Mouse (Mus musculus): ENCODE results near the gene Ahnak. TPM values are rescaled to one million over a fixed set of nuclear protein-coding genes. Genes with fewer than 3 reads are reported as not detected.

Gene Ahnak
- polyA plus RNA-seq, 1 experiment from 2014 or later: 22.2 TPM

DNA sequence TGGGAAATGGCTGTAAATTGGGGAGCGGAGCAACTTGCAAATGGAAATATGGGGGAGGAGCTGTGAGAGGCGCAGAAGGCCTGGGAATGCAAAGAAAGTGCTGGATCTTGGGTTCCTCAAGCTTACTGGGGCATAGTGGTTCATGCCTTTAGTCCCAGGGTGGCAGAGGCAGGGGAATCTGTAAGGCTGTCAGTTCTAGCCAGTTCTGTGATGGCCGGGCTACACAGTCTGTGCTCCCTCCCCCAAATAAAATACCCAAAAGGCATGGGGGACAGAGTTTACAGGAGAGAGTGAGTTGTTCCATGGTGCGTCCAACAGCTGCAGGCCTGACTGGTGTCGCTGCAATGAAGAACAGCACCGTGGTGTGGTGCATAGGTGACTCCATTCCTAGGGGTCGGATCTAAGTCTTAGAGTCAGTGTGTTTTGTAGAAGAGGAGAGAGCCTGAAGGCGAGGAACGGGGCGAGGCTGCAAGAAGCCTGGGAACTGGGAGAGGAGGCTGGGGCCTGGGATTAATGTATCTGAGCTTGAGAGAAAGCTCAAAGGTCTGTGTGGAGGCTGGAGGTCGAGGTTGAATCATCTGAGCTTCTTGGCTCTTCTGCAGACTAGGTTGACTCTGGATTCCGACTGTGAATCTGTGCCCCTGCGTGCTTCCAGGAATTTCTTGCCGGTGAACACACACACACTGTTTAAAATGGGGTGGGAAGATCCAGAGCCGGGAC lies 578 bp upstream of the Ahnak start:
- 22% methylated on average over 15 of the region's 15 CpGs for WGBS
- peak overlapping the region; percentile 93 for H3K27ac ChIP-seq (ENCODE audit: low read depth)
- ATAC-seq (replicated peaks; ENCODE audit: low FRiP score, low TSS enrichment, low read depth) (no peak), DNase-seq (ENCODE audit: low spot score) (no peak)
- no peaks in the 10 kb centered on the region for H3K9me3 ChIP-seq (ENCODE audit: control insufficient read depth, low read length)
- H3K4me3 ChIP-seq (ENCODE audit: low read depth, low read length): peak overlapping the region; percentile 75
- peaks cover 61% of the 10 kb centered on the region for H3K4me1 ChIP-seq (replicated peaks; ENCODE audit: control insufficient read depth, insufficient read depth, low read length)
- H3K36me3 ChIP-seq (ENCODE audit: control insufficient read depth, insufficient read depth, low read length): no peaks in the 10 kb centered on the region
- no peaks in the 10 kb centered on the region for H3K27me3 ChIP-seq (replicated peaks; ENCODE audit: control insufficient read depth, insufficient read depth, low read length)
- peak overlapping the region; percentile 82 for H3K9ac ChIP-seq (ENCODE audit: low read length)
- H3K4me2 ChIP-seq (ENCODE audit: low read length): peak overlapping the region; percentile 68

DNA sequence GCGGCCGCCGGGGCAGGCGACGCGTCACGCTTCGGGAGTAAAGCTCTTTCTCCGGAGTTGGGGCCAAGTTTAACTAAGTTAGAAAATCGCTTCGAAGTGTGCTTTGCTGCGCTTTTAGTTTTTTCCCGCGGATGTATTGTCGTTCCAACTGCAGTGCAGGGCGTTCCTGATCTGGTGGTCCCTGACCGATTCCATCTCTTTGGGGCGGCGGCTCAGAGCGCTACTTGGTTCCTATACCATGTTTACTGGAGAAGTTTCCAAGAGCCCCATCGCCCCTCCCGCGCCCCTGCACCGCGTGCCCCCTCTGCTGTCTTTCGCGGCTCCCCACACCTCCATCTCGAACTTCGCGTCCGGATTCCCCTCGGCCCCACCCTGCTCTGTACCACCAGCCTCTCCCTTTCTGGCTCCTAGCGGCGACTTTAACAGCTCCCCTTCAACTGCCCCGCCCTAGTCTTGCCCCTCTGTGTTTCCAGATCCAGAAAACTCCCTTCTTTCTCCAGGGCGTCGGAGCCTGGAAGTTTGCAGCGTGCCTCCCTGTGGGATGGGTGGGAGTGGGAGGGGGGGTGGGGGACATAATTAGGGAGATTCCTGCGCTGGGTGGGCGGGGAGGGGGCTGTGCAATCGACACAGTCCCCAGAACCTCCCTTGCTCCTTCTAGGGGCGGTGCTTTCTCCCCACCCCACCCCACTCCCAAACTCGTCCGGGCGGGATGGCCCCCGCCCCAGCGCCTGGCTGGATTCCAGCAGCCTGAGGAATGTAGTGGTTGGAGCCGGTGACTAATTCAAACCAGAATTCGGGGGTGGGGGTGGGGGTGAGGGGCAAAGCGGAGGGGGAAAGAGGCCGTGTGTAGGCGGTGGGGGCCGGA lies 715 bp downstream of the Ahnak start:
- H3K9me3 ChIP-seq (ENCODE audit: control insufficient read depth, low read length): no peaks in the 10 kb centered on the region
- under 1% methylated on average over 53 of the region's 53 CpGs for WGBS
- peak; percentile 91 for DNase-seq (ENCODE audit: low spot score)
- H3K36me3 ChIP-seq (ENCODE audit: control insufficient read depth, insufficient read depth, low read length): no peaks in the 10 kb centered on the region
- peak overlapping the region; percentile 68 for H3K4me2 ChIP-seq (ENCODE audit: low read length)
- H3K9ac ChIP-seq (ENCODE audit: low read length): peak overlapping the region; percentile 82
- peak overlapping the region; percentile 75 for H3K4me3 ChIP-seq (ENCODE audit: low read depth, low read length)
- peaks cover 55% of the 10 kb centered on the region for H3K4me1 ChIP-seq (replicated peaks; ENCODE audit: control insufficient read depth, insufficient read depth, low read length)
- peak; percentile 69 for ATAC-seq (replicated peaks; ENCODE audit: low FRiP score, low TSS enrichment, low read depth)
- H3K27me3 ChIP-seq (replicated peaks; ENCODE audit: control insufficient read depth, insufficient read depth, low read length): no peaks in the 10 kb centered on the region
- peak overlapping the region; percentile 93 for H3K27ac ChIP-seq (ENCODE audit: low read depth)

DNA sequence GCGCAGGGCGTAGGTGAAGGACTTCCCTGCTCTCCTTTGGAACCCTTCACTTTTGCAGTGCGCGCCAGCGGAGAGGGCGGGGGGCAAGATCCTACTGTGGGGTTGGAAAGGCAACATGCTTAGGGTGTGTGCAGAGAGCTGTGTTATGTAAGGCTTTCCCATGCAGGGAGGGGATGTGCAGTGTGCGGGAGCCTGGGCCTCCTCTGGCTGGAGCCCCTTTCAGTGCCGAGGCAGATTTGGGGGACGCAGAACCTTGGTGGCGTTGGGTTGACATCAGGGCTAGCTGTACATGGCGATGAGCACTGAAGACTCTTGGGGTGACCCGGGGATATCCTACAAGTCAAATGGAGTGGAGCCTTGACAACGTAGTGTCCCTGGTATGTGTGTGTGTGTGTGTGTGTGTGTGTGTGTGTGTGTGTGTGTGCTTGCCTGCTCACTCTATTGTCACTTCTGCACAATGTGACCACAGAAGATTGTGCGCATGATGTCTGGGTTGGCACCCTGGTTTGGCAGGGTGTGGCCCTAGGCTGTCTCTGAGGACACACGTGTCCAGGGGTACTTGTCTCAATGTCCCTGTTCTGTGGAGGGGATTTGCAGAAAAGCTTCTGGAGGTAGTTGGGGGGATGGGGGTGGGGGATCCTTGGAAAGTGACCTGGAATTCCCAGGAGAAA lies 1.5 kb downstream of the Ahnak start:
- Histone ChIP-seq H3K9me3 (ENCODE audit: control insufficient read depth, low read length) (no peaks in the 10 kb centered on the region), H3K36me3 (ENCODE audit: control insufficient read depth, insufficient read depth, low read length) (no peaks in the 10 kb centered on the region), H3K27ac (ENCODE audit: low read depth) (peak overlapping the region; percentile 93), H3K4me1 (replicated peaks; ENCODE audit: control insufficient read depth, insufficient read depth, low read length) (peaks cover 49% of the 10 kb centered on the region), H3K4me2 (ENCODE audit: low read length) (peak overlapping the region; percentile 68), H3K4me3 (ENCODE audit: low read depth, low read length) (peak overlapping the region; percentile 75), H3K9ac (ENCODE audit: low read length) (peak overlapping the region; percentile 82), H3K27me3 (replicated peaks; ENCODE audit: control insufficient read depth, insufficient read depth, low read length) (no peaks in the 10 kb centered on the region)
- WGBS: 13% methylated on average over 15 of the region's 15 CpGs
- ATAC-seq (replicated peaks; ENCODE audit: low FRiP score, low TSS enrichment, low read depth) (peak; percentile 52), DNase-seq (ENCODE audit: low spot score) (peak; percentile 76)

DNA sequence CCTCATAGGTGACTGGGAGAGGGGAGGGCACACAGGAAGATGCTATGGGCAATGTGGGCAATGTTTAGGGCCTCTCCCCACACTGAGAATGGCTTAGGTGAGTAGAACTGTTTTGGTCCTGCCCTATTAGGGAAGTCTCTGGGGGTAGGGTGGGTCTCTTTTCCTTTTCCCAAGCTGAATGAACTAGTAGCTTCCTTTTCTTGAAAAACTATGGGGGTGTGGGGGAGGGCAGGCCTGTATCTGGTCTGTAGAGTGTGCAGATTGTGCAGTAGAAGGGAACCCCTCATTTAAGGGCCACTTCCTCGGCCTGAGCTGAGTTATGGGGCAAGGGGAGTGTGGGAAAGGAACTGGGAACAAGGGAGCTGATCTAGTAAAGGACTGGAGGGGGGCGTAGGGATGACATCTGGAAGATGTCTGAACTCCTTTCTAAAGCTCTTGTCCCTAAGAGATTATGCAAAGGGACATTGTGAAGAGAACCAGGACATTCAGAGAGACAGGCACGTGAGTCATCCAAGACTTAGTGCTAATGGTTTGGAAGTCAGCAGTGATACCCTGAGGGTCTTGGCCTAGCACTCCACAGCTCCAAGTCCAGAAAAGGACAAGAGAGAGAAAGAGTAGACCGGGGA lies 2.3 kb downstream of the Ahnak start:
- DNase-seq (ENCODE audit: low spot score) (no peak), ATAC-seq (replicated peaks; ENCODE audit: low FRiP score, low TSS enrichment, low read depth) (no peak)
- Histone ChIP-seq H3K4me3 (ENCODE audit: low read depth, low read length) (peak overlapping the region; percentile 75), H3K4me2 (ENCODE audit: low read length) (peak overlapping the region; percentile 68), H3K36me3 (ENCODE audit: control insufficient read depth, insufficient read depth, low read length) (no peaks in the 10 kb centered on the region), H3K4me1 (replicated peaks; ENCODE audit: control insufficient read depth, insufficient read depth, low read length) (peaks cover 46% of the 10 kb centered on the region), H3K27me3 (replicated peaks; ENCODE audit: control insufficient read depth, insufficient read depth, low read length) (no peaks in the 10 kb centered on the region), H3K9ac (ENCODE audit: low read length) (peak overlapping the region; percentile 82), H3K9me3 (ENCODE audit: control insufficient read depth, low read length) (no peaks in the 10 kb centered on the region), H3K27ac (ENCODE audit: low read depth) (peak overlapping the region; percentile 93)
- WGBS: 38% methylated on average over 4 of the region's 4 CpGs

DNA sequence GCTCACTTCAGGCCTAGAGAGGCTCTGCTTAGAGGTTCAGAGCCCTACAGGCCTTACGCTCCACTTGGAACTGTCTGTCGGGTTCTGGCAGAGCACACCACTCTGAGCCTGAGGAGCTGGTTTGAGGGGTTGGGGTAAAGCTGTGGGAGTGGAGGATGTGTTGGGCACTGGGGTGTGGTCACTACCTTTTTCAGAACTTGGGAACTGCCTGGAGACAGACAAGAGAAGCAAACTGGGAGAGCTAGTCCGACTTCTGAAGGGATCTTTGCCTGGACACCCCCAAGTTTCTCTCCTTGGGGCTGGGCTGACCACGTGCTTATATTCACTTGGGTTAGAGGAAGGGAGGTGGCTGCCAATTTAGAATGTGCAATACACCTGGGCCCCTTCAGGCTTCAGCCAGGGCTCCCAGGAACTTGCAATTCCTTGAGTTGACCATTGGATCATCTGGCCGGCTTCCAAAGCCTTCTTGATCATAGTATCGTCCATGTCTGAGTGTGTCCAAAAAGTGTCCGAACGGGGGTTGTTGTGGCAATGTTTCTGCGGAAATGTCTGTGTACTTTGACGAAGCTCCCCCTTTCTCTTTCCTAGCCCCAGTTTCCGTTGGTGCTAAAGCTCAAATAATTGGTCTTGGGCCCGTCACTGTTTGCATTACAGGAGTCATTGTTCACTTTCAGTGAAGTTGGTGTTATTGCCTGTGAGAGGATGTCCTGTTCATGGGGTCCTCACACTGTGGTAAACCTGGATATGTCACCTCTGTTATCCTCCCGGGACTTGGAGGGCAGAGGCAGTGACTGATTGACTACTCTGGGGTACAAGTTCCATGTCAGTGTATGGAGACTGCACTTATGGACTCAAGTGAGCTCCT lies 3.0 kb downstream of the Ahnak start:
- no peak for DNase-seq (ENCODE audit: low spot score)
- Histone ChIP-seq H3K4me1 (replicated peaks; ENCODE audit: control insufficient read depth, insufficient read depth, low read length) (peaks cover 48% of the 10 kb centered on the region), H3K9me3 (ENCODE audit: control insufficient read depth, low read length) (no peaks in the 10 kb centered on the region), H3K4me3 (ENCODE audit: low read depth, low read length) (peak overlapping the region; percentile 75), H3K27me3 (replicated peaks; ENCODE audit: control insufficient read depth, insufficient read depth, low read length) (no peaks in the 10 kb centered on the region), H3K36me3 (ENCODE audit: control insufficient read depth, insufficient read depth, low read length) (no peaks in the 10 kb centered on the region), H3K9ac (ENCODE audit: low read length) (no peak overlapping the region; the same call in 1 of the 2 replicates), H3K4me2 (ENCODE audit: low read length) (peak overlapping the region; percentile 68), H3K27ac (ENCODE audit: low read depth) (peak overlapping the region; percentile 93)
- WGBS: 59% methylated on average over 13 of the region's 13 CpGs
- no peak for ATAC-seq (replicated peaks; ENCODE audit: low FRiP score, low TSS enrichment, low read depth)

DNA sequence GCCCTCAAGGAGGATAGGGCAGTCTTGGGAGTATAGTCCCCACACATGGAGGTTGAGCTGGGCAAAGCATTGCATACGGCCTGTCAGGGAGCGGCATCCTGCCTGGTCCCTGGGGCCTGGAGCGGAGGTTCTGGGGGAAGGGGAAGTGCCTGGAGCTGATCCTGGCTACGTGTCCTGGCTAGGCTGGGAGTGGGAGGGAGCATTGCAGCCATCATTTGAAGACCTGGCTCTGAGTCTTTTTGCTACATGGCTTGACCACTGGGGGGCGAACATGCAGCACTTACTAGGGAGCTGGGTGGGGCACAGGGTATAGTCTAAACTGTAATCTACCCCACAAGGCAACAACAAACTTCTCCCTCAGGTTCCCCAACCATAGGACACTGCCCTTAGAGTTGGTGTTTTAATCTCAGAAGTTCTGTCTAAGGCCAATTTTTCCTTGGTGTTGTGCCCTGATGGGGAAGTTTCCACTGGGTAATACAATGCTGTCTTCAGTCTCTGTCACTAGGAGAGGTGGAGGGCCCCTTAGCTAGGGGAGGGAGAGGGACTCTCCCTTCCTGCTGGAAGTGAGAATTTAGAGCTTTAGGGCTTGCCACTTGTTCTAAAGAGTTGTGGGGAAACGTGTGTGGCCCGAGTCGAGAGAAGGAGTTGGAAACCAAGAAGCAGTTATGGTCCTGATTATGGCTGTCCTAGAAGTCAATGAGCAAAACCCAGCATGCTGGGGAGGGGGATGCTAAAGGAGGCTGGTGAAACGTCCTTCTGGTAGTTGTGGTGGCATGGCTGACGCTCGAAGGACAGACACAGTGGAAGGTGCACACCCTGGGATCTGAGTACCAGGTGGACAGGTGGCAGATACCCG lies 3.9 kb downstream of the Ahnak start:
- H3K36me3 ChIP-seq (ENCODE audit: control insufficient read depth, insufficient read depth, low read length): no peaks in the 10 kb centered on the region
- H3K4me3 ChIP-seq (ENCODE audit: low read depth, low read length): 0 out of 2 replicates have a peak overlapping the region, but pooled peaks have one; percentile 8
- ATAC-seq (replicated peaks; ENCODE audit: low FRiP score, low TSS enrichment, low read depth) (0 out of 2 replicates have a peak, but pooled peaks have one; percentile 15), DNase-seq (ENCODE audit: low spot score) (peak; percentile 83)
- H3K9ac ChIP-seq (ENCODE audit: low read length): no peak overlapping the region
- peak overlapping the region; percentile 68 for H3K4me2 ChIP-seq (ENCODE audit: low read length)
- peaks cover 54% of the 10 kb centered on the region for H3K4me1 ChIP-seq (replicated peaks; ENCODE audit: control insufficient read depth, insufficient read depth, low read length)
- peak overlapping the region; percentile 93; the same call in 1 of the 2 replicates for H3K27ac ChIP-seq (ENCODE audit: low read depth)
- no peaks in the 10 kb centered on the region for H3K27me3 ChIP-seq (replicated peaks; ENCODE audit: control insufficient read depth, insufficient read depth, low read length)
- WGBS: 36% methylated on average over 12 of the region's 12 CpGs
- H3K9me3 ChIP-seq (ENCODE audit: control insufficient read depth, low read length): no peaks in the 10 kb centered on the region

DNA sequence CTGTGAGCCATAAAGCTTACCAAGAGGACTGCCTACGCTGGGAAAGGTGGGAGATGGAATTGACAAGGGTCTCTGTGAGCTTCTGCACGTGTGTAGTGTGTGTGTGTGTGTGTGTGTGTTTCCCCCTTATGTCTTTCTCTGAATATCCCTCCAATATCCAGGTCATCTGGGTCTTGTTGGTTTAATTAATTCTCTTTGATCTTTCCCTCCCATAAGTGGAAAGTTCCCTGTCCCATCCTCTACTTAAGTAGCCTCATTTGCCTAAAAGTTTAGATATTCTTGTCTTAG lies 4.5 kb downstream of the Ahnak start:
- H3K4me1 ChIP-seq (replicated peaks; ENCODE audit: control insufficient read depth, insufficient read depth, low read length): peaks cover 54% of the 10 kb centered on the region
- DNase-seq (ENCODE audit: low spot score) (no peak), ATAC-seq (replicated peaks; ENCODE audit: low FRiP score, low TSS enrichment, low read depth) (no peak)
- no peaks in the 10 kb centered on the region for H3K27me3 ChIP-seq (replicated peaks; ENCODE audit: control insufficient read depth, insufficient read depth, low read length)
- H3K9ac ChIP-seq (ENCODE audit: low read length): no peak overlapping the region
- no peak overlapping the region; the same call in 1 of the 2 replicates for H3K4me2 ChIP-seq (ENCODE audit: low read length)
- H3K4me3 ChIP-seq (ENCODE audit: low read depth, low read length): no peak overlapping the region
- WGBS: 70% methylated on average over 2 of the region's 2 CpGs
- H3K27ac ChIP-seq (ENCODE audit: low read depth): no peak overlapping the region
- H3K9me3 ChIP-seq (ENCODE audit: control insufficient read depth, low read length): no peaks in the 10 kb centered on the region
- no peaks in the 10 kb centered on the region for H3K36me3 ChIP-seq (ENCODE audit: control insufficient read depth, insufficient read depth, low read length)
